Mouse (Mus musculus) stomach, postnatal 0 days (tissue): Measurements from ENCODE around the gene Aurkb. TPM values are rescaled to one million over a fixed set of nuclear protein-coding genes. Genes with fewer than 3 reads are reported as not detected.
"Not testable (repeated sequence)": the region's sequence is repeated elsewhere in the genome, so short reads cannot be mapped to it uniquely, and the experiment has no call there.

Experiments
- ATAC-seq: fragments of 200-750 bp; cut with Nextera tagmentation; 2 replicates; pipeline ENCODE4 v1.8.0; 2017; ENCODE audit not compliant: low FRiP score, low TSS enrichment
- DNase-seq: peaks from one replicate; pipeline ENCODE4 v3.0.0-alpha.2; 2016; ENCODE audit warnings: low spot score
- H3K27ac ChIP-seq: fragments of 300-500 bp; sonication (generic); replicated peaks from 2 replicates; pipeline ENCODE4 v1.5.1; 2014; ENCODE audit warnings: mild to moderate bottlenecking, control low read depth
- H3K27me3 ChIP-seq: fragments of 300-500 bp; sonication (generic); 2 replicates; pipeline ENCODE4 v1.6.1; 2014; ENCODE audit warnings: low read length; ENCODE audit not compliant: control insufficient read depth, insufficient read depth
- H3K36me3 ChIP-seq: fragments of 300-500 bp; sonication (generic); 2 replicates; pipeline ENCODE4 v1.6.1; 2014; ENCODE audit warnings: low read length, mixed read lengths; ENCODE audit not compliant: control insufficient read depth, insufficient read depth
- H3K4me1 ChIP-seq: fragments of 300-500 bp; sonication (generic); replicated peaks from 2 replicates; pipeline ENCODE4 v1.6.1; 2014; ENCODE audit warnings: antibody characterized with exemption; ENCODE audit not compliant: control insufficient read depth, insufficient read depth
- H3K4me2 ChIP-seq: fragments of 300-500 bp; sonication (generic); replicated peaks from 2 replicates; pipeline ENCODE4 v1.6.1; 2014; ENCODE audit warnings: low read depth, mild to moderate bottlenecking, control low read depth, moderate library complexity
- H3K4me3 ChIP-seq: fragments of 300-500 bp; sonication (generic); 2 replicates; pipeline ENCODE4 v1.5.1; 2014; ENCODE audit warnings: low read depth, low read length, control low read depth
- H3K9ac ChIP-seq: fragments of 300-500 bp; sonication (generic); 2 replicates; pipeline ENCODE4 v1.6.1; 2014; ENCODE audit warnings: mild to moderate bottlenecking, low read length, control low read depth, mixed read lengths
- H3K9me3 ChIP-seq: fragments of 300-500 bp; sonication (generic); 2 replicates; pipeline ENCODE4 v1.6.1; 2016; ENCODE audit warnings: low read length; ENCODE audit not compliant: control insufficient read depth
- CTCF ChIP-seq: IDR thresholded peaks from 2 replicates; pipeline ENCODE4 v1.5.1; 2016; ENCODE audit warnings: antibody characterized with exemption, low read depth, mild to moderate bottlenecking, moderate library complexity
- EP300 ChIP-seq: optimal IDR thresholded peaks from 2 replicates; pipeline ENCODE3; 2016; ENCODE audit warnings: antibody characterized with exemption
- WGBS: fragments of 180-500 bp; shearing (Covaris S2); extraction: QIAGEN DNeasy Blood & Tissue Kit; methylation state at CpG from one replicate; pipeline ENCODE4 v1.1.7; 2014; 5-methylcytosine and 5-hydroxymethylcytosine counted together
- polyA plus RNA-seq: library from polyadenylated mRNA; unstranded; fragments of >200 nt; fragmentation: Nextera tagmentation; extraction: Ambion mirVana; gene quantifications from 2 replicates; pipeline ENCODE4 v1.2.1, GENCODE M21; 2015

The Aurkb gene
- polyA plus RNA-seq, 1 experiment from 2014 or later: 34.0 TPM

DNA sequence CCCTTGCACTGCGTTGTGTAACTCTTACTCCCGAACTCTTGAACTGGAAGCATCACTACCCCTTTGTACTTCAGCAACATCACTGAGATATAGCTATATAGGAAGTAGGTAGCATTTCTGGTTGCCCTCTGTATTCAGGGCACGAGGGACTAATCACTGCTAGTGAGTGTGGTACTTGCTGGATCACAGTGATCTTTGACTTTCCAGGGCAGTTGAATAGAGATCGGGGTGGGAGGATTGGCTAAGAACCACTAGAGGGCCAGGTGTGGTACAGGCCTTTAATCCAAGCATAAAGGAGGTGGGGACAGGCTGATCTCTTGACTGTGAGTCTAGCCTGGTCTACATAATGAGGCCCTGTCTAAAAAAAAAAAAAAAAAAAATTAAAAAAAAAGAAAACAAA, 47.4 kb downstream of the Aurkb start:
- Histone ChIP-seq H3K4me2 (no peak overlapping the region), H3K9ac (no peak overlapping the region), H3K4me3 (no peak overlapping the region), H3K4me1 (peaks cover 9% of the 10 kb centered on the region), H3K27ac (peak overlapping the region; percentile 25; the same call in 1 of the 2 replicates), H3K27me3 (no peaks in the 10 kb centered on the region), H3K9me3 (no peaks in the 10 kb centered on the region), H3K36me3 (peaks cover 7% of the 10 kb centered on the region; the same call in 1 of the 2 replicates)
- ATAC-seq (no peak), DNase-seq (peak; percentile 31)
- TF ChIP-seq EP300 (no peak), CTCF (peak; percentile 48)
- 76% methylated on average over 4 of the region's 4 CpGs for WGBS

DNA sequence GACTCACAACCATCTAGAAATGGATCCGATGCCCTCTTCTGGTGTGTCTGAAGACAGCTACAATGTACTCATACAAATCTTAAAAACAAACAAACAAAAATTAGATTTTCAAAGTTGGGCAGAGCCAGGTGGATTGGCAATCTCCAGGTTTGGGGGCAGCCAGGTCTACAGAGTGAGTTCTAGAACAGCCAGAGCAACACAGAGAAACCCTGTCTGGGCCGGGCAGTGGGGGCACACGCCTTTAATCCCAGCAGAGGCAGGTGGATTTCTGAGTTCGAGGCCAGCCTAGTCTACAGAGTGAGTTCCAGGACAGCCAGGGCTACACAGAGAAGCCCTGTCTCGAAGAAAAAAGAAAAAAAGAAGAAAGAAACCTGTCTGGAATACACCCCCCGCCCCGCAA, 48.4 kb downstream of the Aurkb start:
- 82% methylated on average over 7 of the region's 7 CpGs for WGBS
- TF ChIP-seq CTCF: peak; percentile 25; the same call in 1 of the 2 replicates
- peak overlapping the region; percentile 89 for H3K27ac ChIP-seq
- H3K27me3 ChIP-seq, ATAC-seq, H3K36me3 ChIP-seq, H3K9ac ChIP-seq, DNase-seq, H3K4me2 ChIP-seq, H3K4me3 ChIP-seq, H3K9me3 ChIP-seq: not testable (repeated sequence)
- H3K4me1 ChIP-seq: peaks cover 15% of the 10 kb centered on the region

- Histone ChIP-seq H3K4me1 (peaks cover 10% of the 10 kb centered on the region), H3K4me2 (peak within 1 kb of the TSS; percentile 70), H3K9ac (peak within 1 kb of the TSS; percentile 99), H3K9me3 (no peaks in the 10 kb centered on the region), H3K36me3 (0 out of 2 replicates have a peak, but pooled peaks cover 8% of the 10 kb centered on the region), H3K27ac (peak within 1 kb of the TSS; percentile 100), H3K4me3 (peak within 1 kb of the TSS; percentile 91), H3K27me3 (no peaks in the 10 kb centered on the region)
- DNase-seq (peak; percentile 99), ATAC-seq (peak; percentile 87)
- under 1% methylated on average over 37 of the region's 37 CpGs for WGBS
- TF ChIP-seq EP300: peak; percentile 96
- peak; percentile 2; the same call in 1 of the 2 replicates for TF ChIP-seq CTCF
Observed at GRCm38 (mm10) chr11:69094697-69095429, 49.4 kb downstream of the Aurkb start, which contains the start of gene Per1. Gene Per1 (plus strand): TSS chr11:69095217.

- Histone ChIP-seq H3K36me3 (peaks cover 6% of the 10 kb centered on the region), H3K27ac (peak overlapping the region; percentile 100), H3K4me2 (peak overlapping the region; percentile 70), H3K9ac (peak overlapping the region; percentile 99), H3K4me1 (peaks cover 8% of the 10 kb centered on the region), H3K9me3 (no peaks in the 10 kb centered on the region), H3K4me3 (peak overlapping the region; percentile 91), H3K27me3 (no peaks in the 10 kb centered on the region)
- DNase-seq (peak; percentile 71), ATAC-seq (no peak)
- whole genome bisulfite sequencing: under 1% methylated on average over 27 of the region's 27 CpGs
- TF ChIP-seq EP300: no peak
- no peak for TF ChIP-seq CTCF
Observed at GRCm38 (mm10) chr11:69095511-69096231, 50.2 kb downstream of the Aurkb start.

DNA sequence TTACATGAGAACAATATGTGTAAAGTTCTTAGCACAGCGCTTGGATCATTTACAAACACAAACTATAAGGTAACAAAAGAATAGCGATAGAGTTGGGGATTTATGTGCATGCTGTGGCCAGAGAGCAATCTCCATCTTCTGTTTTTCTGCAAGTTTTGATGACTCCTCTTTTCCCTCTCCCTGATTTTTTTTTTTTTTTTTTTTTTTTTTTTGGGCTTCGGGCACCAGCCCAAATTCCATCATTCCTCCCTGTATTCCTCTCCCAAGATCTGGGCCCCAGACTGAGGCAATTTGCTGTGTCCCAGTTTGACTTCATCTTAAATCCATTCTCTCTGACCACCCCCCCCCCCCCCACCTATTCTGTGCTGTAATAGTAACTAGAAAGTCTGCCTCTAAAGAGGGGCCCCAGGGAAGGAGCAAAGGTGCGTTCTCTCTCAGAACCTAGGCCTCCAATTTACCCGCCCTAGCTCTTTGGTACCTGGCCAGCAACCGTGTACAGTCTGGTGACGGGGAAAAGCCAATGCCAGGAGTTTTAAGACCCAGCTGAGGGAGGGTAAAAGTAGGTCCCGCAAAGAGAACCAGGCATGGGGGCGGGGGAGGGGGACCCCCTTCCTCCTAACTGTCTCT, 51.0 kb downstream of the Aurkb start:
- WGBS: 3% methylated on average over 9 of the region's 9 CpGs
- peak overlapping the region; percentile 91 for H3K4me3 ChIP-seq
- peaks cover 14% of the 10 kb centered on the region for H3K36me3 ChIP-seq
- H3K27ac ChIP-seq: peak overlapping the region; percentile 100
- TF ChIP-seq CTCF: no peak
- ATAC-seq: no peak; the same call in 1 of the 2 replicates
- no peaks in the 10 kb centered on the region for H3K27me3 ChIP-seq
- peak overlapping the region; percentile 70 for H3K4me2 ChIP-seq
- peak overlapping the region; percentile 99 for H3K9ac ChIP-seq
- H3K9me3 ChIP-seq: no peaks in the 10 kb centered on the region
- peaks cover 8% of the 10 kb centered on the region for H3K4me1 ChIP-seq
- DNase-seq: no peak
